Mouse (Mus musculus) WW6 (cell line): Measurements from ENCODE around the gene Rps2.

Source experiments
- DNase-seq: peaks from one replicate; pipeline ENCODE4 v3.0.0-alpha.2; 2013; ENCODE audit warnings: low read depth, low spot score

Rps2 gene

GRCm38 (mm10) chr17:24732233-24732935, 14.5 kb downstream of the Rps2 start:
- no peak for DNase-seq

DNA sequence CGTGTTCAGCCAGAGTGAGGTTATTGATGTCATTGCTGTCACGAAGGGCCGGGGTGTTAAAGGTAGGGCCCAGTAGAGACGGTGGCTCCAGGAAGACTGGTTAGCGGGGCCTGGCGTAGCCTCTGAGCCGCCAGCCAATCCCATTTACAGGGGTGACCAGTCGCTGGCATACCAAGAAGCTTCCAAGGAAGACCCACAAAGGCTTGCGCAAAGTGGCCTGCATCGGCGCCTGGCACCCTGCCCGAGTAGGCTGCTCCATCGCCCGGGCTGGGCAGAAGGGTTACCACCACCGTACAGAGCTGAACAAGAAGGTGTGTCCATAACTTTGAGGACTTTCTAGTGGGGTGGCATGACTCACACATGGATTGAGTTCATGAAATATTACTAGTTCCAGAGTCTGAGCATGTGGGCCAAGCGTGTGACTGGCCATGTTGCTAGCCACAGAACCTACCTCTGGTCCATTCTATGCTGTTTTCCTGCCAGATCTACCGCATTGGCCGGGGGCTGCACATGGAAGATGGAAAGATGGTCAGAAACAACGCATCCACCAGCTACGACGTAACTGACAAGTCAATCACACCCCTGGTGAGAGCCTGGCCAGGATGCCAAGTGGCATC, 15.6 kb downstream of the Rps2 start:
- DNase-seq: no peak

DNA sequence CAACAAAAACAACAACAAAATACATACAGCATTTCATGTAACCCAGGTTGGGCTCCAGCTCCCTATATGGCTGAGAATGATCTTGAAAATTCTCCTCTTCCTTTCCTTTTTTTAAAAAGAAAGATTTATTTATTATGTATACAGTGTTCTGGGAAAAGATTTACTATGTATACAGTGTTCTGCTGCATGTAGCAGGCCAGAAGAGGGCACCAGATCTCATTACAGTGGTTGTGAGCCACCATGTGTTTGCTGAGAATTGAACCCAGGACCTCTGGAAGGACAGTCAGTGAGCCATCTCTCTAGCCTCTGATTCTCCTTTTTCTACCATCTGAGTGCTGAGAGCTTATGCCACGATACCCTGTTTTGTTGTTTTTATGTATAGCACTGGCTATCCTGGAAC, 16.6 kb downstream of the Rps2 start:
- no peak for DNase-seq

DNA sequence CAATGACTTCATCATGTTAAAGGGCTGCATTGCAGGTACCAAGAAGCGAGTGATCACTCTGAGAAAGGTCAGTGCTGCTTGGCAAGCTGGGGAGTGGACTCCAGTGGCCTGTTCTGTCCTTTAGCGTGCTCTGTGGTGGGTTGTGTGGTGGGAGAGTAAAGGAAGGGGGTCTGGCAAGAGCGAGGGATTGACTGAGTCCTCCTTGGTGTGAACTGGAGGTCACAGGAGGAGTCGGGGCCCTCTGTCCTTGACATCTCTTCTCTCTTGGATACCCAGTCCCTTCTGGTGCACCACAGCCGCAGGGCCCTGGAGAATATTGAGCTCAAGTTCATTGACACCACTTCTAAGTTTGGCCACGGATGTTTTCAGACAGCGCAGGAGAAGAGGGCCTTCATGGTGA, 17.5 kb downstream of the Rps2 start:
- no peak for DNase-seq

- DNase-seq: peak; percentile 97
Measured at GRCm38 (mm10) chr17:24736330-24737051, 18.6 kb downstream of the Rps2 start, which contains the start of gene Msrb1. TSS of gene Msrb1 (plus strand) at chr17:24736642.

GRCm38 (mm10) chr17:24737135-24737810, 19.4 kb downstream of the Rps2 start:
- DNase-seq: no peak

DNA sequence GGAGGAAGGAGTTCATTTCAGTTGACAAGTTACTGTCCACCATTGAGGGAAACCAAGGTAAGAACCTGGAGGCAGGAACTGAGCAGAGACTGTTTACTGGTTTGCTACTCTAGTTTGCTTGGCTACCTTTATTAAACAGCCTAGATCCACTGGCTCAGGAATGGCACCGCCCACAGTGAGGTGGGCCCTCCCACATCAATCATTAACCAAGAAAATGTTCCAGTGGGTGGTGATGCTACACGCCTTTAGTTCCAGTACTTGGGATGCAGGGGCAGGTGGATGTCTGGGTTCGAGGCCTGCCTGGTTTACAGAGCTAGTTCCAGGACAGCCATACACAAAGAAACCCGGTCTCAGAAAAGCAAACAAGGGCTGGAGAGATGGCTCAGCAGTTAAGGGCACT, 20.3 kb downstream of the Rps2 start:
- DNase-seq: no peak

DNA sequence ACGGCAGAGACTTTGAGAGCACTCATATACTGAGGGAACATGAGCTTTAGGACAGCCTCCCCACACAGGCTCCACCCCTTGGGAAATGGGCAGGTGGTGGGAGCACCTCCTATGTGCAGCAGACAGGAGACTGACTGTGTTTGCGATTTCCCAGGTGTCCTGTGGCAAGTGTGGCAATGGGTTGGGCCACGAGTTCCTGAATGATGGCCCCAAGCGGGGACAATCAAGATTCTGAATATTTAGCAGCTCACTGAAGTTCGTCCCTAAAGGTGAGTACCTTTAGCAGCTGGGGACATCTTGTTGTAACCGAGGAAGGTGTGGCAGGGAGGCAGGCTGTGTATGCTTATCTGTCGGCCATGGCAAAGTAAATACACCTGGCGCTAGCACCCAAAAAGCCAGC, 22.0 kb downstream of the Rps2 start:
- DNase-seq: no peak

- DNase-seq: no peak
Measured at GRCm38 (mm10) chr17:24742307-24742706, 24.4 kb downstream of the Rps2 start.

DNA sequence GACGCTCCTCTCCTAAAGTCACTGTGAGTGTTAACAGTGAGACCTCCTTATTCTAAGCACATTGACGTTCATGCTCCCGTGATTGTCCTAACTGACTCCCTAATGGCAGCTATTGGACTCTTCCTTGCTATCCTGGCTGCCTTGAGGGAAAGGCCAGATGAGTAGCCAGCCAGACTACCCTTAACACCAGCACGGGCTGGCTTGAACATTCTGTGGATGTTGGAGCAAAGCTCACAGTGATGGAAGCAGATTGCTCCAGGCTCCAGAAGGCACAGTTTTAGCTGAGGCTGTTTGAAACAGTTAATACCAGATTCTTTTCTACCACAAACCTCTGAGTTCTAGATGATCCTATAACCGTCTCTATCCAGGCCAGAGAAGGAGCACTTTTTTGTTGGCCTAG, 26.0 kb downstream of the Rps2 start:
- no peak for DNase-seq

DNA sequence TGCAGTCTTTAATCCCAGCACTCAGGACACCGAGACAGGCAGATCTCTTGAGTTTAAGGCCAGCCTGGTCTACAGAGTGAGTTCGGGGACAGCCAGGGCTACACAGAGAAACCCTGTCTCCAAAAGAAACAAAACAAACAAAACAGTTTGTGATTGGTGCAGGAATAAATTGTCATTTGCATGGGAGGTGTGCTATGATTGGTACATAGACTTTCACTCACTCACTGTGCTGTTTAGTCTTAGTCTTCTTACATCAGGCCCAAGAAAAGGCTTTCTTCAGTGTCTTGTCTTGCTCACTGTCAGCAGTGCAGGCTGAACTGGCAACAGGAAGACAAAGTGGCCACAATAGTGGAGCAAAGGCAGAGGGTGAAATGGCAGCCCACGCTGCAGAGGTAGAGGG, 26.5 kb downstream of the Rps2 start:
- no peak for DNase-seq

DNA sequence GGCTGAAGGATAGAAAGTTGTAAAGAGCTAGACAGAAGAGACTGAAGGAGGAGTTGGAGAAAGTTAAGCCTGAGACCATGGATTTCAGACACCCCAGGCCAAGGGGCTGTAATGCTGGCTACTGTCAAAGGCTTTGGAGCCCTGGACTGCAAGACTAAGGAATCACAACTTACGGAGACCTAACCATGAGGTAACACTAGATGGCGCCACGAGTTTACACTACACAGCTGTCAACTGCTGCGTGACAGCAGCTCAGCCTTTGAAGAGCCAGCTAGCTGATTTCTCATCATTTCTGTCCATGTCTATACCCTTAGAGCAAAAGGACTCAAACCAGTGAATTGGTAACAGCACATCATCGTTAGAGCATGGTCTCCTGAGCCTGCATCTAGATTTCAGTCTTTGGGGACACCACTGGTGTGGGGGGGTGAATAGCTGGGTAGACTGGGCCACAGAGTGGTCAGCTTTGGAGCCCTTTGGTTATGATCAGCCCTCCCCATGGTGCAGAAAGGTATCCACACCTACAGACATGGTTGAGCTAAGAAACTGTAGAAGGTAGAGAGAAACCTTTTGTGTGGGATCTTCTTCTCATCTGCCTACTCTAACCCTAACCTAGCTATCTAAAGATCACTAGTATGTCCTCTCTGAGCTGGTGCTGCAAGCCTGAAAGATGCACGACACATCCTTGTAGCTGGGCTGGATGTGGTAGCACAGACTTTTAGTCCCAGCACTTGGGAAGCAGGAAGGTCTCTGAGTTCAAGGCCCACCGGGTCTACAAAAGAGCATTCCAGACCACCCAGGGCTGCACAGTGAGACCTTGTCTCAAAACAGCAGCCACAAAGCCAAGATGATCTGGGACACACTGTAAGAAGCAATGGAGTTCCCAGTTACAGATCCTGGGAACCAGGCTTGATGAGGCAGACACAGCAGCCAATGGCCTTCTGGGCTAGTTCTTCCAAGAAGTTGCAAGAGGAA, 27.9 kb downstream of the Rps2 start:
- DNase-seq: no peak

GRCm38 (mm10) chr17:24746986-24747385, 29.1 kb downstream of the Rps2 start:
- DNase-seq: no peak

GRCm38 (mm10) chr17:24751528-24751927, 33.6 kb downstream of the Rps2 start:
- no peak for DNase-seq

GRCm38 (mm10) chr17:24752415-24753394, 34.8 kb downstream of the Rps2 start, which contains the start of gene Hs3st6:
TSS of gene Hs3st6 (plus strand) at chr17:24752988.
- no peak for DNase-seq

DNA sequence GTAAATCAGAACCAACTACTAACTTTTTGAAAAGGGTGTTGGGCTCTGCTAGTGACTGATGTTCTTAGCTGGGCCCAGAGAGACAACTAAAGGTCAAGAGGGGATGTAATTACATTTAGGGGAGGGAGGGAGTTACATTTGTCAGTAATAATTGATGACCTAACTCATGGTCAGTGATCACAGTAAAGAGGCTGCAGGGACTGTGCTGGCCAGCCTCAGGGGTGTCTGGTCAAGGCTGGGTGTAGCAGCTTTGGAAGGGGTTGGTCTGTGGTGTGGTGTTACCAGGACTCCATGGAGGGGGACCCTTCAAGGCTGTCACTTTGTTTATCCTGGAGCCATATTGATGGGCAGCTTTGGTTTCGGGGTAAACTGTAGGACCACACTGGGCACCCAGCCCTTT, 39.5 kb downstream of the Rps2 start:
- no peak for DNase-seq

- no peak for DNase-seq
Measured at GRCm38 (mm10) chr17:24761121-24761520, 43.2 kb downstream of the Rps2 start.

DNA sequence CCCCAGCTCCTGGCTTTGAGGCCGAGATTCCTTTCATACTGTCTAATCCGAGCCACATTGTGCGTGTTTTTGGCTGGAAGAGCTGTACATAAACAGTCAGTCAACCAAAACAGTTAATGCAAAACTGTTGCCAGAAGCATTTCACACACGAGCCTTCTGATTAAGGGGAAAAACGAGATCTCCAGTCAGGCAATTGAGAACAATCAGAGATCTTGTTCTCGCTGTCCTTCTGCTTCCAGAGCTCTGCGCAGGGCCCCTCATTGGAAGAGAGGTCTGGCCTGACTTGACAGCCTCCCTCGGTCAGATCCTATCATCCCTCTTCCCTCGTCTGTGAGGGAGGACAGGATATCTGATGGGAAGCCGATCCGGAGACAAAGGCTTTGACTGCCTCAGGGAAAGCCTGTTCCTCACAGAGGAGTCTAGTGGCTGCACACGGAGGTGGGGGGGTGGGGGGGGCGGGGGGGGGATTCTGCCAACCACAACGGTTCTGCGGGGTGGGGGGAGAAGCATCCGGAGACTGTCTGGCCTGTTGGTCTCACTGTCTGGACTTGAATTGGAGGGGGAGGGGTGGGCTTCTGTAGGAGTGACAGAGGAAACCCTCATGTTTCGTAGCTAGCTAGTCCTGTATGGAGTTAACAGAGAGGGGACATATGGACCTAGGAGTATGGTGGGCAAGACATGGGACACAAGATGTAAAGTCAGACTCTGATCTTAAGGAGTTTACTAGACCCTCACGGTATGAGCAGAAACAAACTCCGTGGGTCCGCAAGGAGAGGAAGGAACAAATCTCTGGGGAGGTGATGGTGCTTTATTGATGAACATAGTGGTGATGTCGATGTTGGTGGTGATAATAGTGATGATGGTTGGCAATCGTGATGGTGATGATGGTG, 47.3 kb downstream of the Rps2 start:
- no peak for DNase-seq
